Mouse (Mus musculus) G1E (cell line): ENCODE measurements around the gene Mau2. TPM values are rescaled to one million over a fixed set of nuclear protein-coding genes. Genes with fewer than 3 reads are reported as not detected.

Experiments used
- ATAC-seq: 2 replicates; pipeline ENCODE4 v1.8.0; 2016; ENCODE audit warnings: mild to moderate bottlenecking; ENCODE audit not compliant: insufficient number of reproducible peaks, poor library complexity, low FRiP score, severe bottlenecking; ENCODE audit errors: extremely low read depth
- DNase-seq: peaks from one replicate; pipeline ENCODE4 v3.0.0; 2012; ENCODE audit warnings: low spot score
- H3K27me3 ChIP-seq: 2 replicates; pipeline ENCODE4 v1.6.1; 2012; ENCODE audit warnings: mild to moderate bottlenecking, low read length, inconsistent platforms; ENCODE audit not compliant: insufficient read depth
- H3K36me3 ChIP-seq: replicated peaks from 2 replicates; pipeline ENCODE3; 2012; ENCODE audit warnings: mild to moderate bottlenecking, inconsistent platforms
- H3K4me1 ChIP-seq: 2 replicates; pipeline ENCODE4 v1.6.1; 2012; ENCODE audit warnings: low read depth, low read length, inconsistent platforms, mixed read lengths; ENCODE audit not compliant: insufficient read depth
- H3K4me3 ChIP-seq: 2 replicates; pipeline ENCODE4 v1.5.1; 2012; ENCODE audit warnings: low read depth, mild to moderate bottlenecking, inconsistent platforms, low read length, moderate library complexity, mixed read lengths
- H3K9me3 ChIP-seq: replicated peaks from 2 replicates; pipeline ENCODE4 v1.6.1; 2012; ENCODE audit warnings: inconsistent platforms
- CTCF ChIP-seq: IDR thresholded peaks from 2 replicates; pipeline ENCODE4 v1.5.1; 2012; ENCODE audit warnings: low read depth, low read length, inconsistent platforms, mixed read lengths
- GATA1 ChIP-seq: IDR thresholded peaks from 2 replicates; pipeline ENCODE4 v1.6.1; 2012; ENCODE audit warnings: borderline replicate concordance, low read length, inconsistent platforms, mixed read lengths
- GATA2 ChIP-seq: IDR thresholded peaks from 2 replicates; pipeline ENCODE4 v1.6.1; 2012; ENCODE audit warnings: low read depth, low read length, inconsistent platforms, borderline replicate concordance
- POLR2AphosphoS5 ChIP-seq: IDR thresholded peaks from 2 replicates; pipeline ENCODE4 v1.6.1; 2012; ENCODE audit warnings: low read depth, low read length, inconsistent platforms; ENCODE audit not compliant: insufficient replicate concordance
- TAL1 ChIP-seq: conservative IDR thresholded peaks from 2 replicates; pipeline ENCODE4 v1.6.1; 2012; ENCODE audit warnings: low read depth, low read length, inconsistent platforms, mixed read lengths
- polyA plus RNA-seq: library from polyadenylated mRNA; stranded (reverse); fragments of >175 nt; gene quantifications from 2 replicates; pipeline ENCODE4 v1.2.3, GENCODE M21; 2012
- total RNA-seq, 2 experiments: library from RNA; stranded (forward) in 1 of 2; stranded (reverse) in 1 of 2; fragments of 200-1000 nt in 1 of 2; fragments of >200 nt in 1 of 2; fragmentation: Nextera tagmentation in 1 of 2; gene quantifications; 2 replicates each; pipeline ENCODE4 v1.2.3; 2014 to 2017

Gene Mau2
- 49.6 and 53.2 TPM in 2 replicates for total RNA-seq (2014; fragmentation: Nextera tagmentation)
- 35.4 and 37.8 TPM in 2 replicates for total RNA-seq (2017)
- polyA plus RNA-seq: 29.6 and 34.2 TPM in 2 replicates

DNA sequence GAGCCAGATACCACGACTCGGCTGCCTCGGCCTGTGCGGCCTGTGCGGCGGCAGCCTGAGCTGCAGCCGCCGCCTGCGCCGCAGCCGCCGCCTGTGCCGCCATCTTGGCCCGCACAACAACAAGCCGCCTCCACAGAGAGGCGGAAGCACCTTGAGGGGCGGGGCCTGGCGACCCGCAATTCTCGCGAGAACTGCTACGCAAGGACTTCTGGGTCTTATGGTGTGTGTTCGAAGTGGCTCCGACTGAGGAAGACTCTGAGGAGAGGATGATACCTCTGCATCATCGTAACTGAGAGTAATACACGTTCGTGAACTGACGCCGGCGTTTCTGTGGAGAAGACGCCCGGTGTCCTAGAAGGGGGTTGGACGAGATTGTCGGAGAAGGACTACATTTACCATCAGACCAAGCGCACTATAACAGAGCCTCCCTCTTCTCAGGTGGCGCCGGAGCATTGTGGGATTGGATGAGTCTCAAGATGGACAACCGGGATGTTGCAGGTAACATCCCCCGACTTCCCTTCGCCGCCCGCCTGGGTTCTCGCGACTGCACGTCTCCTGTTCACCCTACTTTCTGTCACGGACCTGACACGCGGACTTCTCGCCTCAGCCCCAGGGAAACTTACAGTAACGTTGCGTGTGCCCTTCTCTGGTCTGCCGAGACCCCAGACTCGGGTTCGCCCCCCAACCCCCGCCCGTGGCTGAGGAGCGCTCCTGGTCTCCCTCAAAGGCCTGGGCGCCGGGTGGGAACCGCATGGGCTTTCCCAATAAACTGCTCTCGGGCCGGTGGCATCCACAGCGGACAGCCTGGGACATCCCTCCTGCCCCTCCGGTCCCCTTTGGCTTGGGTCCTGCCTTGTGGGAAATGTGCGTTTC is at the start of gene Mau2, which contains the start of gene Sugp1:
Gene Mau2, minus strand, starts transcription at position 152 of the 873 bp plus-strand sequence.
Gene Sugp1, plus strand, starts transcription at position 231 of the 873 bp plus-strand sequence.
- peaks cover 42% of the 10 kb centered on the region for H3K4me1 ChIP-seq
- no peaks in the 10 kb centered on the region for H3K9me3 ChIP-seq
- DNase-seq (peak; percentile 93), ATAC-seq (peak; percentile 84)
- TF ChIP-seq GATA1 (no peak), GATA2 (no peak)
- H3K4me3 ChIP-seq: peak within 1 kb of the TSS; percentile 91
- no peaks in the 10 kb centered on the region for H3K27me3 ChIP-seq
- H3K36me3 ChIP-seq: peaks cover 48% of the 10 kb centered on the region

- Histone ChIP-seq H3K27me3 (peaks cover 40% of the 10 kb centered on the region), H3K4me3 (no peak overlapping the region), H3K36me3 (no peaks in the 10 kb centered on the region), H3K4me1 (no peaks in the 10 kb centered on the region; the same call in 1 of the 2 replicates), H3K9me3 (peaks cover 8% of the 10 kb centered on the region)
- no peak for TF ChIP-seq CTCF
- no peak for TF ChIP-seq POLR2AphosphoS5
- TF ChIP-seq TAL1: no peak
- no peak for TF ChIP-seq GATA1
- no peak for TF ChIP-seq GATA2
- ATAC-seq: no peak
- no peak for DNase-seq
Observed at GRCm38 (mm10) chr8:70089296-70089960, 46.9 kb upstream of the Mau2 start.

- Histone ChIP-seq H3K9me3 (peaks cover 14% of the 10 kb centered on the region), H3K4me3 (no peak overlapping the region), H3K27me3 (peaks cover 50% of the 10 kb centered on the region), H3K4me1 (no peaks in the 10 kb centered on the region; the same call in 1 of the 2 replicates), H3K36me3 (no peaks in the 10 kb centered on the region)
- no peak for ATAC-seq
- no peak for DNase-seq
- TF ChIP-seq CTCF: no peak
- no peak for TF ChIP-seq GATA1
- no peak for TF ChIP-seq GATA2
- no peak for TF ChIP-seq TAL1
- no peak for TF ChIP-seq POLR2AphosphoS5
Observed at GRCm38 (mm10) chr8:70087836-70088650, 45.5 kb upstream of the Mau2 start.

GRCm38 (mm10) chr8:70087237-70087636 is 44.7 kb upstream of the Mau2 start:
- TF ChIP-seq GATA2 (no peak), TAL1 (no peak), GATA1 (no peak), POLR2AphosphoS5 (no peak), CTCF (no peak)
- H3K4me3 ChIP-seq: no peak overlapping the region
- no peaks in the 10 kb centered on the region; the same call in 1 of the 2 replicates for H3K4me1 ChIP-seq
- ATAC-seq (no peak), DNase-seq (no peak)
- no peaks in the 10 kb centered on the region for H3K36me3 ChIP-seq
- peaks cover 52% of the 10 kb centered on the region for H3K27me3 ChIP-seq
- peaks cover 14% of the 10 kb centered on the region for H3K9me3 ChIP-seq

DNA sequence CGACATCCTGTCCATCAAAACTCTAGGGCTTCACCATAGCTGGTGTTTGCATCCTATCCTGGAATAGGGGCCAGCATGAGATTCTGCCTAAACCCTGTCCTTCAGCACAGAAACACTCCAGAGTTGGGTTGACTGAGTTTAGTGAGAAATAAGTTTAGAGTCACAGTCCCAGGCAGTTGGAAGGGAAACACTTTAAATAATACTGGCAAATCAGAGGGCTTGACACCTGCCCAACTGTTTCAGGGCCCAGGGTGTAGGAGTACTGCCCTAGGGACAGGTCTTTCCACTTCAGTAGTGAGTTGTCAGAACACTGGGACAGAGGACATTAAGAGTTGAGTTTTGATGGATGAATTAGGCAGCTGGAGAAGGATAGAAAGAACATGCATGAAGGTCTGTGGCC is 43.6 kb upstream of the Mau2 start:
- no peaks in the 10 kb centered on the region; the same call in 1 of the 2 replicates for H3K4me1 ChIP-seq
- peaks cover 47% of the 10 kb centered on the region for H3K27me3 ChIP-seq
- DNase-seq (no peak), ATAC-seq (no peak)
- peaks cover 14% of the 10 kb centered on the region for H3K9me3 ChIP-seq
- no peaks in the 10 kb centered on the region for H3K36me3 ChIP-seq
- TF ChIP-seq POLR2AphosphoS5: no peak
- TF ChIP-seq TAL1: no peak
- TF ChIP-seq GATA2: no peak
- TF ChIP-seq GATA1: no peak
- TF ChIP-seq CTCF: no peak
- no peak overlapping the region for H3K4me3 ChIP-seq
